Mouse (Mus musculus): ENCODE measurements around the gene Rars2. TPM values are rescaled to one million over a fixed set of nuclear protein-coding genes. Genes with fewer than 3 reads are reported as not detected.

Gene Rars2
- polyA plus RNA-seq, 1 experiment from 2014 or later, result 61.8 TPM

DNA sequence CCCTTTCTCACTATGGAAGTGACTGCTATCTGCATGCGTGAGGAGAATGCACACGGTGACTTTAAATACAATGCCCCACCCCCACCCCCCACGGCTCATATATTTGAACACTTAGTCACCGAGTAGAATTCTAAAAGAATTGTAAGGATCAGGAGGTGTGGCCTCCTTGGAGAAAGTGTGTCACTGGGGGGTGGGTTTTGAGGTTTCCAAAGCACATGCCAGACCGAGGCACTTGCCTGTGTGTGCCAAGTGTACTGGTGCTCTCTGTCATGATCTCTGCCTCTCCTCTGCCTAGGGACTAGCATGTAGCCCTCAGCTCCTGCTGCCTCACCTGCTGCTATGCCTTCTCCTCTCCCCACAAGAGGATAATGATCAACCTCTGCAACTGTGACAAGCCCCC, 32.3 kb upstream of the Rars2 start:
- Histone ChIP-seq H3K27me3 (ENCODE audit: insufficient read depth, low read length) (no peaks in the 10 kb centered on the region), H3K9me3 (ENCODE audit: low read depth, low read length) (no peaks in the 10 kb centered on the region), H3K4me1 (ENCODE audit: insufficient read depth) (no peaks in the 10 kb centered on the region), H3K36me3 (ENCODE audit: insufficient read depth) (peaks cover 73% of the 10 kb centered on the region), H3K27ac (ENCODE audit: low read depth) (no peak overlapping the region), H3K9ac (no peak overlapping the region), H3K4me2 (no peak overlapping the region), H3K4me3 (ENCODE audit: low read depth, low read length) (no peak overlapping the region)
- no peak for ATAC-seq (ENCODE audit: insufficient read depth)
- WGBS, result 64% methylated on average over 5 of the region's 5 CpGs
- DNase-seq, result no peak
- TF ChIP-seq CTCF (IDR thresholded peaks at IDR 0.05; ENCODE audit: low read depth), result no peak

DNA sequence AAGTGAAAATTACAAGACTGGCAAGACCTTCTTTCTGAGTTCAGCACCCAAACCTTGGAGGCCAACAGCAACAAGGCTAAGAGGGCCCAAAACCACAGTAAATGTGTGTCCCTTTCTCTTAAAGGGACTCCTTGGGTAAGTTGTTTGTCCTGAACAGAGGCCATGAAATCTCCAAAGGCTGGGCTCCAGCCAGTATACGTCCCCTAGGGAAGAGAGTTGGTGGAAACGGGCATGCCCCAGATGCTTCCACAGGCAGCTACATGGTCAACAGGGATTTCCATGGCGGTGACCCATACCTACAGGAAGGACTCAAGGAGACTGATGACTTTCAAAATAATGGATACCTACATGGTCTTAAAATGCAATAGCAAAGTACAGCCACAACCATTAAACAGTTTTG, 31.3 kb upstream of the Rars2 start:
- no peaks in the 10 kb centered on the region for H3K9me3 ChIP-seq (ENCODE audit: low read depth, low read length)
- ATAC-seq (ENCODE audit: insufficient read depth) (no peak), DNase-seq (no peak)
- H3K4me1 ChIP-seq (ENCODE audit: insufficient read depth), result no peaks in the 10 kb centered on the region
- H3K27me3 ChIP-seq (ENCODE audit: insufficient read depth, low read length), result no peaks in the 10 kb centered on the region
- no peak overlapping the region for H3K4me2 ChIP-seq
- H3K27ac ChIP-seq (ENCODE audit: low read depth), result no peak overlapping the region
- TF ChIP-seq CTCF (IDR thresholded peaks at IDR 0.05; ENCODE audit: low read depth), result no peak
- H3K4me3 ChIP-seq (ENCODE audit: low read depth, low read length), result no peak overlapping the region
- WGBS, result 87% methylated on average over 3 of the region's 3 CpGs
- H3K36me3 ChIP-seq (ENCODE audit: insufficient read depth), result peaks cover 67% of the 10 kb centered on the region
- no peak overlapping the region for H3K9ac ChIP-seq

- H3K9ac ChIP-seq, result no peak overlapping the region
- DNase-seq (peak; percentile 14), ATAC-seq (ENCODE audit: insufficient read depth) (no peak)
- TF ChIP-seq CTCF (IDR thresholded peaks at IDR 0.05; ENCODE audit: low read depth), result no peak
- H3K4me3 ChIP-seq (ENCODE audit: low read depth, low read length), result no peak overlapping the region
- no peaks in the 10 kb centered on the region for H3K4me1 ChIP-seq (ENCODE audit: insufficient read depth)
- no peak overlapping the region for H3K4me2 ChIP-seq
- peaks cover 58% of the 10 kb centered on the region for H3K36me3 ChIP-seq (ENCODE audit: insufficient read depth)
- WGBS, result 70% methylated on average over 7 of the region's 7 CpGs
- H3K9me3 ChIP-seq (ENCODE audit: low read depth, low read length), result no peaks in the 10 kb centered on the region
- H3K27ac ChIP-seq (ENCODE audit: low read depth), result no peak overlapping the region
- H3K27me3 ChIP-seq (ENCODE audit: insufficient read depth, low read length), result no peaks in the 10 kb centered on the region
These were observed 29.7 kb upstream of the Rars2 start for GRCm38 (mm10) chr4:34584871-34585607.

DNA sequence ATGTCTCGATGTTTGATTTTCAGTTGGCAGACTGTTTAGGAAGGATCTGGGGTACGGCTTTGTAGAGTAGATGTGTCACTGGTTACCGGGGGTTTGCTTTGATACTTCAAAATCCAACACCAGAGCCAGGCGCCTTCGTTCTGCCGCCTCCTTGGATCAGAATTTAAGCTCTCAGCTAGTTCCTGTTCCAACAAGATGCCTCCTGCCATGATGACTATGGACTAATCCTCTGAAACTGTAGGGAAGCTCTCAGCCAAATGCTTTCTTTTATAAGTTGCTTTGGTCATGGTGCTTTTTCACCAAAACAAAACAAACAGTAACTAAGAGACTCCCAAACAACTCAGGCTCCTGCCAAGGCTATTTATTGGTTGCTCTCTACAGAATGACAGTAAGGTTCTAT, 11.6 kb upstream of the Rars2 start:
- WGBS, result 98% methylated on average over 6 of the region's 6 CpGs
- Histone ChIP-seq H3K4me2 (no peak overlapping the region), H3K36me3 (ENCODE audit: insufficient read depth) (peaks cover 61% of the 10 kb centered on the region), H3K9me3 (ENCODE audit: low read depth, low read length) (no peaks in the 10 kb centered on the region), H3K27ac (ENCODE audit: low read depth) (no peak overlapping the region), H3K4me1 (ENCODE audit: insufficient read depth) (no peaks in the 10 kb centered on the region), H3K27me3 (ENCODE audit: insufficient read depth, low read length) (no peaks in the 10 kb centered on the region), H3K4me3 (ENCODE audit: low read depth, low read length) (no peak overlapping the region), H3K9ac (no peak overlapping the region)
- no peak for DNase-seq
- no peak for TF ChIP-seq CTCF (IDR thresholded peaks at IDR 0.05; ENCODE audit: low read depth)
- ATAC-seq (ENCODE audit: insufficient read depth), result no peak

DNA sequence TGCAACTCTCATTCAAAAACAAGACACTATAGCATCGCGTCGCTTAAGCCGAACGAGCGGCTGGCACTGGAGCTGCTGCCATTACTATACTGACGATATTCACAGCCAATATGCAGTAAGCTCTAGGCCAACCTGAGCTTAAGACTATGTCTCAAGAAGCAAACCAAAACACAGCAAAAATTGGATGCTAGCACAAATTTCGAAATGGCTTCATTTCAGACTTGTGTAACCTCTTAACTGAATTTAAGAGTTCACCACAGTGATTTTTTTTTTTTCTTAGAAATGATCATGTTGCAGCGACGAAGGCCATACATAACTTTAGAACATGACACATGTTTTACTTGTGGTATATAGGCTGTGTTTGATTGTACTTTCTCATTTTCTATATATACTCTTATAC, 8.1 kb upstream of the Rars2 start:
- Histone ChIP-seq H3K4me3 (ENCODE audit: low read depth, low read length) (no peak overlapping the region), H3K36me3 (ENCODE audit: insufficient read depth) (peaks cover 48% of the 10 kb centered on the region), H3K27me3 (ENCODE audit: insufficient read depth, low read length) (no peaks in the 10 kb centered on the region), H3K4me2 (no peak overlapping the region), H3K4me1 (ENCODE audit: insufficient read depth) (no peaks in the 10 kb centered on the region), H3K27ac (ENCODE audit: low read depth) (no peak overlapping the region), H3K9me3 (ENCODE audit: low read depth, low read length) (no peaks in the 10 kb centered on the region), H3K9ac (no peak overlapping the region)
- DNase-seq (no peak), ATAC-seq (ENCODE audit: insufficient read depth) (no peak)
- TF ChIP-seq CTCF (IDR thresholded peaks at IDR 0.05; ENCODE audit: low read depth), result no peak
- 95% methylated on average over 10 of the region's 10 CpGs for WGBS

- Histone ChIP-seq H3K36me3 (ENCODE audit: insufficient read depth) (peaks cover 12% of the 10 kb centered on the region; the same call in 1 of the 2 replicates), H3K4me1 (ENCODE audit: insufficient read depth) (0 out of 2 replicates have a peak, but pooled peaks cover 12% of the 10 kb centered on the region), H3K27ac (ENCODE audit: low read depth) (no peak overlapping the region), H3K4me2 (peak overlapping the region; percentile 95), H3K9me3 (ENCODE audit: low read depth, low read length) (no peaks in the 10 kb centered on the region), H3K9ac (peak overlapping the region; percentile 74), H3K4me3 (ENCODE audit: low read depth, low read length) (peak overlapping the region; percentile 80), H3K27me3 (ENCODE audit: insufficient read depth, low read length) (no peaks in the 10 kb centered on the region)
- no peak for ATAC-seq (ENCODE audit: insufficient read depth)
- no peak for TF ChIP-seq CTCF (IDR thresholded peaks at IDR 0.05; ENCODE audit: low read depth)
- 64% methylated on average over 6 of the region's 6 CpGs for WGBS
- peak; percentile 12 for DNase-seq
These were observed 1.1 kb upstream of the Rars2 start for GRCm38 (mm10) chr4:34613571-34614145.

GRCm38 (mm10) chr4:34615303-34615702, 546 bp downstream of the Rars2 start:
- TF ChIP-seq CTCF (IDR thresholded peaks at IDR 0.05; ENCODE audit: low read depth), result no peak
- Histone ChIP-seq H3K27me3 (ENCODE audit: insufficient read depth, low read length) (no peaks in the 10 kb centered on the region), H3K9me3 (ENCODE audit: low read depth, low read length) (no peaks in the 10 kb centered on the region), H3K4me1 (ENCODE audit: insufficient read depth) (0 out of 2 replicates have a peak, but pooled peaks cover 12% of the 10 kb centered on the region), H3K9ac (peak overlapping the region; percentile 74), H3K36me3 (ENCODE audit: insufficient read depth) (no peaks in the 10 kb centered on the region; the same call in 1 of the 2 replicates), H3K4me2 (peak overlapping the region; percentile 95), H3K4me3 (ENCODE audit: low read depth, low read length) (peak overlapping the region; percentile 80), H3K27ac (ENCODE audit: low read depth) (0 out of 2 replicates have a peak overlapping the region, but pooled peaks have one; percentile 50)
- 1% methylated on average over 13 of the region's 13 CpGs for WGBS
- DNase-seq (peak; percentile 9), ATAC-seq (ENCODE audit: insufficient read depth) (peak; percentile 9)
